Comparison of ENCODE assay signal across 36 mouse cellular contexts in genomic region chr3:108528489-108528888, GRCm38 (mm10). TPM values are rescaled to one million over a fixed set of nuclear protein-coding genes. Genes with fewer than 3 reads are reported as not detected.
A peak's percentile ranks its signal among the peaks of the same experiment; 100 is the strongest.
DNase-seq lines count a peak whose midpoint lies in the region; ATAC-seq and TF ChIP-seq lines count a peak whose summit lies in the region.
"Had no signal": no experiment of that assay in that cellular context is flagged by ENCODE, and none has a peak within 500 bp of the region (broad histone marks: within the 10 kb centered on the region; RNA-seq: fewer than 3 reads in every experiment).

No protein-coding gene starts in this region.

- POLR2A ChIA-PET in Patski (lab: Charles Lee) = no interaction called here

- CTCF ChIA-PET in Patski (lab: Charles Lee) = interaction anchor here (1.3 to 2.2 kb wide), 2 partner anchors 10 to 34 kb away, joined by 3 to 8 read pairs; partner anchors contain the start of gene Tmem167b

- in situ Hi-C loops in Patski (cut with MboI; ENCODE audit: low pct_unique_long_range_greater_than_20kb) = no loop called here

- no peaks in the 10 kb centered on the region for H3K27me3 ChIP-seq in testis, adult 2 months (ENCODE audit: control insufficient read depth, insufficient read depth, low read length)
- H3K27me3 ChIP-seq in Patski = no peaks in the 10 kb centered on the region
- no peaks in the 10 kb centered on the region for H3K27me3 ChIP-seq in kidney, adult 2 months (replicated peaks; ENCODE audit: control insufficient read depth, insufficient read depth, low read length)
- H3K27me3 ChIP-seq: forebrain, embryonic 15.5 days; heart, embryonic 12.5 days; liver, embryonic 13.5 days; midbrain, embryonic 15.5 days had no signal

- WGBS in kidney, adult 2 months = 96% methylated on average over 8 of the region's 8 CpGs

- H3K4me1 ChIP-seq in testis, adult 2 months (ENCODE audit: control insufficient read depth, insufficient read depth, low read length) = no peaks in the 10 kb centered on the region
- H3K4me1 ChIP-seq in kidney, adult 2 months (ENCODE audit: control insufficient read depth, insufficient read depth, low read length) = no peaks in the 10 kb centered on the region
- H3K4me1 ChIP-seq: forebrain, embryonic 15.5 days; kidney, embryonic 15.5 days; liver, embryonic 13.5 days; midbrain, embryonic 10.5 days; midbrain, embryonic 15.5 days had no signal

- no peak for ATAC-seq in Patski
- ATAC-seq: forebrain, embryonic 15.5 days; inflammation-experienced regulatory T-cells, adult 6 months; midbrain, embryonic 15.5 days had no signal

- no peaks in the 10 kb centered on the region for H3K36me3 ChIP-seq in testis, adult 2 months (ENCODE audit: control insufficient read depth, insufficient read depth, low read length)
- no peaks in the 10 kb centered on the region for H3K36me3 ChIP-seq in kidney, adult 2 months (ENCODE audit: control insufficient read depth, insufficient read depth, low read length)
- H3K36me3 ChIP-seq: forebrain, embryonic 15.5 days; heart, embryonic 12.5 days; kidney, embryonic 15.5 days; liver, embryonic 13.5 days; midbrain, embryonic 10.5 days; midbrain, embryonic 15.5 days had no signal

- no peak overlapping the region for H3K4me3 ChIP-seq in layer of hippocampus, adult 2 months
- no peak overlapping the region for H3K4me3 ChIP-seq in testis, adult 2 months (ENCODE audit: control insufficient read depth, low read depth, low read length)
- no peak overlapping the region for H3K4me3 ChIP-seq in kidney, adult 2 months (ENCODE audit: insufficient read depth, low read depth, low read length)
- H3K4me3 ChIP-seq: forebrain, embryonic 15.5 days; heart, embryonic 12.5 days; kidney, embryonic 15.5 days; liver, embryonic 13.5 days; midbrain, embryonic 10.5 days; midbrain, embryonic 15.5 days had no signal

- peak; percentile 31; the same call in 1 of the 2 replicates for TF ChIP-seq CTCF in layer of hippocampus, adult 2 months (conservative IDR thresholded peaks at IDR 0.05)
- TF ChIP-seq CTCF in testis, adult 2 months (IDR thresholded peaks at IDR 0.05; ENCODE audit: control insufficient read depth, insufficient read depth, insufficient replicate concordance, low read depth, low read length) = peak; percentile 61; the same call in 1 of the 2 replicates
- TF ChIP-seq CTCF in Patski (IDR thresholded peaks at IDR 0.05) = peak; percentile 14
- no peak for TF ChIP-seq CTCF in kidney, adult 2 months (conservative IDR thresholded peaks at IDR 0.05; ENCODE audit: insufficient read depth, insufficient read length, low read depth, low read length)

- H3K27ac ChIP-seq in layer of hippocampus, adult 2 months = no peak overlapping the region
- H3K27ac ChIP-seq in testis, adult 2 months (ENCODE audit: control insufficient read depth, insufficient read depth, low read depth, low read length) = no peak overlapping the region
- H3K27ac ChIP-seq in kidney, adult 2 months (ENCODE audit: insufficient read depth, low read depth, low read length) = no peak overlapping the region
- H3K27ac ChIP-seq: forebrain, embryonic 15.5 days; hindbrain, embryonic 14.5 days; kidney, embryonic 15.5 days; liver, embryonic 13.5 days; midbrain, embryonic 10.5 days; midbrain, embryonic 15.5 days; stomach, postnatal 0 days had no signal

- DNase-seq in layer of hippocampus, adult 2 months (ENCODE audit: low spot score in 2 of 2) = no peak
- DNase-seq in layer of hippocampus, adult 9-10 months (ENCODE audit: low spot score) = no peak
- no peak for DNase-seq in testis, postnatal 14 days (ENCODE audit: low spot score)
- DNase-seq in Patski (ENCODE audit: low read depth, low spot score) = no peak
- peak; percentile 42 for DNase-seq in testis, postnatal 10 days (ENCODE audit: low spot score)
- DNase-seq in kidney, adult 2 months = no peak
- no peak for DNase-seq in embryo, embryonic 9.5 days (ENCODE audit: extremely low spot score)
- DNase-seq: adrenal gland, postnatal 36 days; cerebellum, adult 18-20 months; cerebellum, postnatal 25 days; gastrocnemius, postnatal 25 days; heart, adult 18-20 months; heart, postnatal 4 days; kidney, adult 11 months; kidney, postnatal 25 days; liver, embryonic 13.5 days; lung, embryonic 14.5 days; lung, postnatal 14 days had no signal

- TF ChIP-seq POLR2A in testis, adult 2 months (IDR thresholded peaks at IDR 0.05; ENCODE audit: control insufficient read depth, low read depth, low read length) = no peak
- no peak for TF ChIP-seq POLR2A in kidney, adult 2 months (IDR thresholded peaks at IDR 0.05; ENCODE audit: low read depth, low read length)

RNA-seq across cellular contexts. Expression of gene 1700013F07Rik, which starts 5.5 kb away (rescaled TPM):
- total RNA-seq in layer of hippocampus, adult 2 months (2021) = 1 to 10 TPM; 1.5 TPM
- 680 and 743 TPM in 2 replicates for polyA plus RNA-seq in testis, adult 2 months (2012; rRNA removed)
- polyA plus RNA-seq in Patski (2021) = 3.6 TPM
- polyA plus RNA-seq in kidney, adult 2 months (2012; rRNA removed) = 0.17 and 0.24 TPM in 2 replicates
- total RNA-seq: adrenal gland, adult 18-20 months; adrenal gland, postnatal 36 days; ES-E14; gastrocnemius, adult 18-20 months; gastrocnemius, postnatal 25 days; heart, adult 18-20 months; heart, postnatal 4 days; neutrophil, adult 5-6 weeks had no signal
- polyA plus RNA-seq: embryonic facial prominence, embryonic 11.5 days; heart, embryonic 12.5 days; heart, postnatal 0 days; inflammation-experienced regulatory T-cells, adult 6 months; kidney, embryonic 15.5 days; limb, embryonic 11.5 days; liver, embryonic 13.5 days; neural tube, embryonic 11.5 days; spleen, adult 2 months had no signal

RNA-seq across cellular contexts. Expression of gene 5330417C22Rik, which starts 7.8 kb away (rescaled TPM):
- total RNA-seq in layer of hippocampus, adult 2 months (2021) = 10 to 100 TPM; 24.8 to 28.8 TPM
- polyA plus RNA-seq in testis, adult 2 months (2012; rRNA removed) = 144 and 149 TPM in 2 replicates
- 0.17 TPM for polyA plus RNA-seq in Patski (2021)
- 0.25 and 0.37 TPM in 2 replicates for polyA plus RNA-seq in kidney, adult 2 months (2012; rRNA removed)
- total RNA-seq: gastrocnemius, adult 18-20 months; gastrocnemius, postnatal 25 days; neutrophil, adult 5-6 weeks had no signal

RNA-seq across cellular contexts. Expression of gene Tmem167b, which starts 33.8 kb away (rescaled TPM):
- total RNA-seq in layer of hippocampus, adult 2 months (2021) = 10 to 100 TPM; 55.6 to 56.2 TPM
- 3.2 and 4.0 TPM in 2 replicates for polyA plus RNA-seq in testis, adult 2 months (2012; rRNA removed)
- polyA plus RNA-seq in Patski (2021) = 82.3 TPM
- polyA plus RNA-seq in kidney, adult 2 months (2012; rRNA removed) = 6.4 and 7.5 TPM in 2 replicates

RNA-seq across cellular contexts. Expression of gene Taf13, which starts 43.0 kb away (rescaled TPM):
- 10 to 100 TPM; 20.7 to 27.3 TPM for total RNA-seq in layer of hippocampus, adult 2 months (2021)
- 7.3 and 12.1 TPM in 2 replicates for polyA plus RNA-seq in testis, adult 2 months (2012; rRNA removed)
- polyA plus RNA-seq in Patski (2021) = 44.7 TPM
- 3.7 and 5.3 TPM in 2 replicates for polyA plus RNA-seq in kidney, adult 2 months (2012; rRNA removed)

Comparison
In these comparisons a context has a peak if more than half of its experiments do, and no peak if none do; other contexts are left out.
1. RNA of gene 1700013F07Rik, which starts 5.5 kb away (polyA plus RNA-seq): 680 to 743 TPM in testis, adult 2 months; 3.6 TPM in Patski (single experiment) and 0.17 to 0.24 TPM in kidney, adult 2 months; every median in the first group is over 100 times any median in the second.
2. RNA of gene 5330417C22Rik, which starts 7.8 kb away (polyA plus RNA-seq): 144 to 149 TPM in testis, adult 2 months; 0.25 to 0.37 TPM in kidney, adult 2 months and 0.17 TPM in Patski (single experiment); every median in the first group is over 100 times any median in the second.